Mouse (Mus musculus): Measurements from ENCODE around the gene Nuf2. TPM values are rescaled to one million over a fixed set of nuclear protein-coding genes. Genes with fewer than 3 reads are reported as not detected.

Gene Nuf2
- 26.6 and 32.7 TPM in 2 replicates for total RNA-seq (2012; rRNA removed)

DNA sequence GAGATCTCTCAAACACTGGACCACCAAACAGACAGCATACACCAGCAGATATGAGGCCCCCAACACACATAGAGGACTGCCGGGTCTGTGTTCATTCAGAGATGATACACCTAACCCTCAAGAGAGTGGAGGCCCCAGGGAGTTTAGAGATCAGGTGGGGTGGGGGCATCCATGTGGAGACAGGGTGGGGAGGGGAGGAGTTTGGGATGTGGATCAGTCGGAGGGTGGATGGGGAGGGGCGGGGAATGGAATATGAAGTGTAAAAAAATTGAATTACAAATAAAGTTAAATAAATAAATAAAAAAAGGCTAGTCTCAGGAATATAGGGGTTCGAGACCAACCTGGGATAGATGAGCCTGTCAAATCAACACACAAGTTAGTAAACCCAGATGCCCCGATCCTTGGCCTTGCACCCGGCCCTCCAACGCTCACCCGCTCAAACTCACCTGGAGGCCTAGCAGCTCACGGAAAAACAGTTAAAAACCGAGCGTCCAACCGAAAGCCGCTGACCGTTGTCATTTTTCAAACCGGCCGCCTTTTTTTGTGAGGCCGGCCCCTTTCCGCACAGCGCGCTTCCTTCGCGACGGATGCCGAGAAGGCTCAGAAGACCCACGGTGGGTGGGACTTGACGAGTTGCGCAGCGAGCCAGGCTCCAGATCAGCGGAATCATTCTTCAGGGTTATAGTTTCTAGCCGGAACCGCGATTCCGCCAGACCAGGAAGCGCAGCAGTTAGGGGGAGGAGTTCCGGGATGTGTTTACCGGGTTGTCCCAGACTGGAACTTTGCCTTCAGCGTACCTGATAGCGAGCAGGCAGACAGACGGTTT lies at the start of gene Nuf2:
Nuf2 (minus strand) TSS at position 589 of the 826 bp plus-strand sequence.
- TF ChIP-seq CHD2 (IDR thresholded peaks at IDR 0.05; ENCODE audit: low read depth, low read length): peak; percentile 51; the same call in 1 of the 2 replicates
- TF ChIP-seq MAFK (IDR thresholded peaks at IDR 0.05; ENCODE audit: insufficient read depth, low read depth, low read length): 0 out of 2 replicates have a peak, but pooled peaks have one; percentile 24
- TF ChIP-seq HCFC1 (IDR thresholded peaks at IDR 0.05; ENCODE audit: borderline replicate concordance, insufficient read depth, low read length): peak; percentile 87
- TF ChIP-seq ZC3H11A (IDR thresholded peaks at IDR 0.05; ENCODE audit: borderline replicate concordance, low read depth, low read length): no peak
- TF ChIP-seq ZNF384 (IDR thresholded peaks at IDR 0.05; ENCODE audit: low read depth, low read length): no peak
- DNase-seq (ENCODE audit: low read depth, low spot score): peak; percentile 97
- H3K9ac ChIP-seq (ENCODE audit: insufficient read depth, low read depth, low read length, poor library complexity, severe bottlenecking): peak within 1 kb of the TSS; percentile 98
- in situ Hi-C loops (cut with MboI; ENCODE audit: low sequenced_read_pairs in 2 of 2, unreplicated experiment in 2 of 2): loop anchor here (10.0 to 25.0 kb wide), 3 partner anchors 394 to 606 kb away; partner anchors contain the start of gene Ccdc190 (in 2 of the 2)
- peak within 1 kb of the TSS; percentile 95 to 97 for H3K4me3 ChIP-seq (ENCODE audit: insufficient read depth in 1 of 2, low read depth in 1 of 2, low read length in 2 of 2, poor library complexity in 1 of 2, severe bottlenecking in 1 of 2)
- H3K9me3 ChIP-seq (ENCODE audit: control insufficient read depth, insufficient read depth, low read depth, low read length): no peaks in the 10 kb centered on the region
- no peak within 1 kb of the TSS; the same call in 1 of the 2 replicates for H3K27ac ChIP-seq (ENCODE audit: insufficient read depth, low read depth, low read length, poor library complexity, severe bottlenecking)
- H3K4me1 ChIP-seq (ENCODE audit: control insufficient read depth in 2 of 2, insufficient read depth in 2 of 2, low read length in 2 of 2, poor library complexity in 1 of 2): peaks cover 0 to 3% of the 10 kb centered on the region in 2 experiments; a peak in 1 of 4 replicates
- H3K36me3 ChIP-seq (ENCODE audit: control insufficient read depth, insufficient read depth, low read length, poor library complexity, severe bottlenecking): peaks cover 2% of the 10 kb centered on the region; the same call in 1 of the 2 replicates

DNA sequence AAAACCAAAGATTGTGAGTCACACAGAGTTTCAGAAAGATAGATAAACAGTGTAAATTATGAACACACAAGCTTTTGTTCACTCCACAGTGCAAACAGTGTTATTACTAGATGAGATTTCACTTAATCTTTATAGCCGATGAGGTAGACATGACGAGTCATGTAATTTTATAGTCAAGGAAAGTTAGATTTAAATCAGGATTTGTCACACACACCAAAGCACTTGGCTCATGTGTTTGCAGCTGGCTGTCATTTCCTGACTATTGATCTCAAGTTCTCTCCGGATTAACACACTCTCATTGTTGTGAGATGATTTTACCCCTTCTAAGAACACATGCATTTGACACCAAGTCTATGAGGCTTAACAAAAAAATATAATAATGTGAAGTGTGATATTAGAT lies 48.3 kb upstream of the Nuf2 start:
- no peak overlapping the region for H3K9ac ChIP-seq (ENCODE audit: insufficient read depth, low read depth, low read length, poor library complexity, severe bottlenecking)
- no peak overlapping the region for H3K4me3 ChIP-seq (ENCODE audit: insufficient read depth in 1 of 2, low read depth in 1 of 2, low read length in 2 of 2, poor library complexity in 1 of 2, severe bottlenecking in 1 of 2)
- DNase-seq (ENCODE audit: low read depth, low spot score): no peak
- no peaks in the 10 kb centered on the region for H3K4me1 ChIP-seq (ENCODE audit: control insufficient read depth in 2 of 2, insufficient read depth in 2 of 2, low read length in 2 of 2, poor library complexity in 1 of 2)
- in situ Hi-C loops (cut with MboI; ENCODE audit: low sequenced_read_pairs in 2 of 2, unreplicated experiment in 2 of 2): no loop called here
- TF ChIP-seq CHD2 (IDR thresholded peaks at IDR 0.05; ENCODE audit: low read depth, low read length): no peak
- TF ChIP-seq ZNF384 (IDR thresholded peaks at IDR 0.05; ENCODE audit: low read depth, low read length): no peak
- no peak for TF ChIP-seq ZC3H11A (IDR thresholded peaks at IDR 0.05; ENCODE audit: borderline replicate concordance, low read depth, low read length)
- TF ChIP-seq MAFK (IDR thresholded peaks at IDR 0.05; ENCODE audit: insufficient read depth, low read depth, low read length): no peak
- no peak for TF ChIP-seq HCFC1 (IDR thresholded peaks at IDR 0.05; ENCODE audit: borderline replicate concordance, insufficient read depth, low read length)
- no peaks in the 10 kb centered on the region for H3K36me3 ChIP-seq (ENCODE audit: control insufficient read depth, insufficient read depth, low read length, poor library complexity, severe bottlenecking)
- H3K9me3 ChIP-seq (ENCODE audit: control insufficient read depth, insufficient read depth, low read depth, low read length): no peaks in the 10 kb centered on the region
- H3K27ac ChIP-seq (ENCODE audit: insufficient read depth, low read depth, low read length, poor library complexity, severe bottlenecking): no peak overlapping the region

DNA sequence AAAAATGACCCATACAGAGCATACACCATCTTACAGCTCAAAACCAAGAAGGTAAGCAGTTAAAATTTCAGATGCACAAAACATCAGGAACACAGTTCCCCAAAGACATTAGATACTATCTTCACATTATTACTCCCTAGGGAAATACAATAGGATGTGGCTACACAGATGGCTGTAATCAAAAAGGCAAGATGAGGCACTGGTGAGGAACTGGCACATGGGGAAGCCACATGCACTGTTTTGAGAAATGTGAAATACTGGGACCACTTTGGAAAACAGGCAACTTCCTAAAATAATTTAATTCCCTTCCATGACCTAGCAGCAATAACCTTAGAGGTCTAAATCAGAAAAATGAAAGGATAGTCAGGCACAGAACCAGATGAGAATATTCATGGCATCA lies 42.9 kb upstream of the Nuf2 start:
- Histone ChIP-seq H3K36me3 (ENCODE audit: control insufficient read depth, insufficient read depth, low read length, poor library complexity, severe bottlenecking) (no peaks in the 10 kb centered on the region), H3K4me1 (ENCODE audit: control insufficient read depth in 2 of 2, insufficient read depth in 2 of 2, low read length in 2 of 2, poor library complexity in 1 of 2) (no peaks in the 10 kb centered on the region), H3K9me3 (ENCODE audit: control insufficient read depth, insufficient read depth, low read depth, low read length) (no peaks in the 10 kb centered on the region), H3K9ac (ENCODE audit: insufficient read depth, low read depth, low read length, poor library complexity, severe bottlenecking) (no peak overlapping the region), H3K4me3 (ENCODE audit: insufficient read depth in 1 of 2, low read depth in 1 of 2, low read length in 2 of 2, poor library complexity in 1 of 2, severe bottlenecking in 1 of 2) (no peak overlapping the region), H3K27ac (ENCODE audit: insufficient read depth, low read depth, low read length, poor library complexity, severe bottlenecking) (no peak overlapping the region)
- in situ Hi-C loops (cut with MboI; ENCODE audit: low sequenced_read_pairs in 2 of 2, unreplicated experiment in 2 of 2): no loop called here
- DNase-seq (ENCODE audit: low read depth, low spot score): no peak
- TF ChIP-seq HCFC1 (IDR thresholded peaks at IDR 0.05; ENCODE audit: borderline replicate concordance, insufficient read depth, low read length): no peak
- no peak for TF ChIP-seq MAFK (IDR thresholded peaks at IDR 0.05; ENCODE audit: insufficient read depth, low read depth, low read length)
- TF ChIP-seq ZC3H11A (IDR thresholded peaks at IDR 0.05; ENCODE audit: borderline replicate concordance, low read depth, low read length): no peak
- TF ChIP-seq CHD2 (IDR thresholded peaks at IDR 0.05; ENCODE audit: low read depth, low read length): no peak

DNA sequence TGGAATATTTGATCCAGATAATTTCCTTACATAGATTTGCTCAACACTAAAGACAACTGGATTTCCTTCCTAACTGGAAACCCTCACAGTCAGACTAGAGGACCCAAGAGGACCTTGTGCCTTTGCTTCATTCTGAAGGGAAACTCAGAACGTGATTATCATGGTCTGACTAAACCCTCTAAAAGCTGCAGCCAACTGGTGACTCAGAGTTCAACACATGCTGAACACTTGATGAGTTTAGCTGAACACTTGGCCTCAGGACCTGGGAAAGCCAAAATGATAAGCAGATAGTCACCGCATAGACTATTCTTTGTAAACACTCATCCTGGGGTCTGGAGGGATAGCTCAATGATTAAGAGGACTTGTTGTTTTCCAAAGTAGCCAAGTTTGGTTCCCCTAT lies 24.4 kb upstream of the Nuf2 start:
- Histone ChIP-seq H3K9ac (ENCODE audit: insufficient read depth, low read depth, low read length, poor library complexity, severe bottlenecking) (no peak overlapping the region), H3K27ac (ENCODE audit: insufficient read depth, low read depth, low read length, poor library complexity, severe bottlenecking) (no peak overlapping the region), H3K36me3 (ENCODE audit: control insufficient read depth, insufficient read depth, low read length, poor library complexity, severe bottlenecking) (no peaks in the 10 kb centered on the region), H3K9me3 (ENCODE audit: control insufficient read depth, insufficient read depth, low read depth, low read length) (no peaks in the 10 kb centered on the region), H3K4me1 (ENCODE audit: control insufficient read depth in 2 of 2, insufficient read depth in 2 of 2, low read length in 2 of 2, poor library complexity in 1 of 2) (no peaks in the 10 kb centered on the region), H3K4me3 (ENCODE audit: insufficient read depth in 1 of 2, low read depth in 1 of 2, low read length in 2 of 2, poor library complexity in 1 of 2, severe bottlenecking in 1 of 2) (no peak overlapping the region)
- TF ChIP-seq CHD2 (IDR thresholded peaks at IDR 0.05; ENCODE audit: low read depth, low read length) (no peak), MAFK (IDR thresholded peaks at IDR 0.05; ENCODE audit: insufficient read depth, low read depth, low read length) (no peak), ZNF384 (IDR thresholded peaks at IDR 0.05; ENCODE audit: low read depth, low read length) (no peak), ZC3H11A (IDR thresholded peaks at IDR 0.05; ENCODE audit: borderline replicate concordance, low read depth, low read length) (no peak), HCFC1 (IDR thresholded peaks at IDR 0.05; ENCODE audit: borderline replicate concordance, insufficient read depth, low read length) (no peak)
- no peak for DNase-seq (ENCODE audit: low read depth, low spot score)
- in situ Hi-C loops (cut with MboI; ENCODE audit: low sequenced_read_pairs in 2 of 2, unreplicated experiment in 2 of 2): no loop called here

All from ES-E14 (cell line).